Mouse (Mus musculus) layer of hippocampus, adult 2 months (tissue): Measurements from ENCODE around the gene Iqcf3. TPM values are rescaled to one million over a fixed set of nuclear protein-coding genes. Genes with fewer than 3 reads are reported as not detected.

ENCODE experiments used
- DNase-seq, 2 experiments: peaks; one replicate each; pipeline ENCODE4 v3.0.0; 2022; ENCODE audit warnings: low spot score in 2 of 2
- H3K27ac ChIP-seq: fragments of 200-600 bp; 2 replicates; pipeline ENCODE4 v1.8.1; 2022
- H3K4me3 ChIP-seq: fragments of 200-600 bp; 2 replicates; pipeline ENCODE4 v1.8.1; 2022; ENCODE audit warnings: mild to moderate bottlenecking
- CTCF ChIP-seq: fragments of 200-600 bp; conservative IDR thresholded peaks from 2 replicates; pipeline ENCODE4 v1.8.1; 2022; ENCODE audit warnings: antibody characterized with exemption, mild to moderate bottlenecking, moderate library complexity
- total RNA-seq, 2 experiments: library from RNA; stranded (reverse); gene quantifications; 2 replicates each; pipeline ENCODE4 v1.2.3; 2021

The Iqcf3 gene
- total RNA-seq, 2 experiments from 2014 or later = not detected

DNA sequence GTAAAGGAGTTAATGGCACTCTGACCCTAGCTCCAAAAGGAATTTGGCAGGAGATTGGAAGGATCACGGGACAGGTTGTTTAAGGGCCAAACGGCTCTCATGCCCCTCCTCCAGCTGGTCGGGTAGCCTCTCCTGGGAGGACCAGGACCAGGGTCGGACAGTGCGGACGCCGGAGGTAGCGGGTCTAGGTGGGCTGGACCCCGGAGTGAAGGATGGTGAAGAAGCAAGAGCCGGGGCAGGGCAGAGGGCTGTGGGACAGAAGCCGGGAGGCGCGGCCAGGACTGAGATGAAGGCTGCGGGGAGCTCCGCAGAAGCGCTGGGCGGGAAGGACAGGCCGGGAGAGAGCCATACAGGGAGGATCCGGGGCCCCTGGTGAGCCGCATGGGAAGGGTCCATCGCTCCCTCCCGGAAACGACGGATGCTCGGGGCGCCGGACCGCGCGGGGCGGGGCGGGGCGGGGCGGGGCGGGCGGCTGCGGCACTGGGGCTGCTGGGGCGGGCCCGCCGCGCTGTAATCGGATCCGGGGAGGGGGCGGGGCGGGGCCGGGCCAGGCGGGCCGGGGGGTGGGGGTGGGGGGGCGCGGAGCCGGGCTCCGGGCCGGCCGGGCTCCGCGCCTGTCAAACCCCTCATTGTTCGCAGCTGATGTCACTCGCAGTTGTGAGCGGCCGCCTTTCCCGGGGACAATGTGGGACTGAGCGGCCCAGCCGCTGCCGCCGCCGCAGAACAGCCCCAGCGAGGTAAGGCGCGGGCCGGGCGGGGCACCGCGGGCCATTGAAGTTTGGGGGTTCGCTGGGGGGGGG is 108.0 kb downstream of the Iqcf3 start, which contains the start of gene Pcbp4:
Pcbp4 (plus strand) TSS at position 21 of the 800 bp plus-strand sequence.
- DNase-seq = peak in 1 of 2 experiments; percentile 58
- Histone ChIP-seq H3K4me3 (peak within 1 kb of the TSS; percentile 72), H3K27ac (peak within 1 kb of the TSS; percentile 97)
- no peak for TF ChIP-seq CTCF

Other genes with a start within 250 kb of the Iqcf3 start
- gene Dusp7, start 193.0 kb downstream of the Iqcf3 start, total RNA-seq = 10 to 100 TPM; 81.7 to 93.2 TPM
- 100 to 1,000 TPM; 260 to 265 TPM for gene Rpl29, start 132.2 kb downstream of the Iqcf3 start, total RNA-seq
- gene Acy1, start 123.3 kb downstream of the Iqcf3 start, total RNA-seq = 10 to 100 TPM; 15.5 to 16.1 TPM
- 10 to 100 TPM; 13.9 to 17.0 TPM for gene Abhd14b, start 114.2 kb downstream of the Iqcf3 start, total RNA-seq
- 10 to 100 TPM; 39.0 to 39.4 TPM for gene Abhd14a, start 114.0 kb downstream of the Iqcf3 start, total RNA-seq
- 100 to 1,000 TPM; 187 to 205 TPM for gene Pcbp4, start 108.3 kb downstream of the Iqcf3 start, total RNA-seq
- gene Gpr62, start 95.7 kb downstream of the Iqcf3 start, total RNA-seq = 10 to 100 TPM; 11.6 to 12.4 TPM
- 10 to 100 TPM; 35.4 to 36.6 TPM for gene Rrp9, start 85.7 kb downstream of the Iqcf3 start, total RNA-seq
- 1 to 10 TPM; 3.0 to 3.7 TPM for gene Parp3, start 84.7 kb downstream of the Iqcf3 start, total RNA-seq
- gene Iqcf1, start 61.7 kb downstream of the Iqcf3 start, total RNA-seq = not detected
- gene Iqcf5, start 47.1 kb downstream of the Iqcf3 start, total RNA-seq = not detected
- gene Iqcf4, start 9.4 kb upstream of the Iqcf3 start, total RNA-seq = not detected
- gene Iqcf6, start 65.0 kb upstream of the Iqcf3 start, total RNA-seq = not detected
- gene Grm2, start 94.5 kb upstream of the Iqcf3 start, total RNA-seq = 10 to 100 TPM; 76.8 to 82.2 TPM
- 10 to 100 TPM; 85.0 to 99.3 TPM for gene Tex264, start 124.3 kb upstream of the Iqcf3 start, total RNA-seq
- gene Rad54l2, start 227.6 kb upstream of the Iqcf3 start, total RNA-seq = 10 to 100 TPM; 17.7 to 19.2 TPM